Mouse (Mus musculus) left cerebral cortex, adult 18-20 months (tissue): ENCODE data around the gene Cryzl2. TPM values are rescaled to one million over a fixed set of nuclear protein-coding genes. Genes with fewer than 3 reads are reported as not detected.
A peak's percentile ranks its signal among the peaks of the same experiment; 100 is the strongest.

Source experiments
- DNase-seq, 2 experiments: peaks; one replicate each; pipeline ENCODE4 v3.0.0; 2021 to 2022; ENCODE audit warnings: low spot score in 2 of 2, mixed read lengths in 1 of 2
- total RNA-seq, 2 experiments: library from RNA; stranded (reverse); gene quantifications; 2 replicates each; pipeline ENCODE4 v1.2.3; 2021

Cryzl2 gene
- total RNA-seq, 2 experiments from 2014 or later: 6.0 to 6.3 TPM

GRCm38 (mm10) chr1:157470761-157471386, 12.5 kb downstream of the Cryzl2 start:
- DNase-seq: peak; percentile 62 to 81

GRCm38 (mm10) chr1:157472716-157473115, 14.3 kb downstream of the Cryzl2 start:
- no peak for DNase-seq

GRCm38 (mm10) chr1:157474865-157475264, 16.5 kb downstream of the Cryzl2 start:
- DNase-seq: no peak

GRCm38 (mm10) chr1:157476231-157476630, 17.9 kb downstream of the Cryzl2 start:
- DNase-seq: peak; percentile 24 to 52

- no peak for DNase-seq
These were observed 21.7 kb downstream of the Cryzl2 start for GRCm38 (mm10) chr1:157480090-157480489.

- DNase-seq: no peak
These were observed 22.5 kb downstream of the Cryzl2 start for GRCm38 (mm10) chr1:157480901-157481300.

GRCm38 (mm10) chr1:157481666-157482065, 23.3 kb downstream of the Cryzl2 start:
- no peak for DNase-seq

GRCm38 (mm10) chr1:157484161-157484560, 25.8 kb downstream of the Cryzl2 start:
- DNase-seq: peak in 1 of 2 experiments; percentile 47

GRCm38 (mm10) chr1:157500657-157501056, 42.3 kb downstream of the Cryzl2 start:
- DNase-seq: no peak

- DNase-seq: no peak
These were observed 43.1 kb downstream of the Cryzl2 start for GRCm38 (mm10) chr1:157501352-157501945.

- no peak for DNase-seq
These were observed 44.7 kb downstream of the Cryzl2 start for GRCm38 (mm10) chr1:157503071-157503470.

GRCm38 (mm10) chr1:157506522-157506921, 48.1 kb downstream of the Cryzl2 start, which contains the start of gene Sec16b:
Gene Sec16b (plus strand): TSS chr1:157506728.
- DNase-seq: no peak

GRCm38 (mm10) chr1:157506995-157507595, 48.7 kb downstream of the Cryzl2 start:
- DNase-seq: no peak

- no peak for DNase-seq
These were observed 49.4 kb downstream of the Cryzl2 start for GRCm38 (mm10) chr1:157507814-157508213.

GRCm38 (mm10) chr1:157512690-157513448, 54.5 kb downstream of the Cryzl2 start:
- peak; percentile 26 to 39 for DNase-seq

GRCm38 (mm10) chr1:157513559-157513958, 55.2 kb downstream of the Cryzl2 start:
- DNase-seq: no peak

- no peak for DNase-seq
These were observed 55.9 kb downstream of the Cryzl2 start for GRCm38 (mm10) chr1:157514298-157514697.

- no peak for DNase-seq
These were observed 58.7 kb downstream of the Cryzl2 start for GRCm38 (mm10) chr1:157516838-157517808.

- DNase-seq: peak; percentile 69 to 81
These were observed 59.7 kb downstream of the Cryzl2 start for GRCm38 (mm10) chr1:157518111-157518523.

GRCm38 (mm10) chr1:157519396-157519795, 61.0 kb downstream of the Cryzl2 start:
- no peak for DNase-seq
